Mouse (Mus musculus) midbrain, embryonic 15.5 days (tissue): ENCODE results near the gene Ptprb. TPM values are rescaled to one million over a fixed set of nuclear protein-coding genes. Genes with fewer than 3 reads are reported as not detected.
A peak's percentile ranks its signal among the peaks of the same experiment; 100 is the strongest.

Experiments
- ATAC-seq: fragments of 200-750 bp; cut with Nextera tagmentation; replicated peaks from 2 replicates; pipeline ENCODE4 v1.8.0; 2017; ENCODE audit warnings: moderate TSS enrichment
- H3K27ac ChIP-seq: fragments of 300-500 bp; sonication (generic); 2 replicates; pipeline ENCODE4 v1.5.1; 2015; ENCODE audit warnings: mild to moderate bottlenecking, inconsistent platforms
- H3K27me3 ChIP-seq: fragments of 300-500 bp; sonication (generic); replicated peaks from 2 replicates; pipeline ENCODE4 v1.6.1; 2015; ENCODE audit warnings: inconsistent platforms
- H3K36me3 ChIP-seq: fragments of 300-500 bp; sonication (generic); replicated peaks from 2 replicates; pipeline ENCODE4 v1.6.1; 2015; ENCODE audit warnings: inconsistent platforms
- H3K4me1 ChIP-seq: fragments of 300-500 bp; sonication (generic); 2 replicates; pipeline ENCODE4 v1.6.1; 2015; ENCODE audit warnings: inconsistent platforms
- H3K4me2 ChIP-seq: fragments of 300-500 bp; sonication (generic); 2 replicates; pipeline ENCODE4 v1.6.1; 2015; ENCODE audit warnings: inconsistent platforms, mild to moderate bottlenecking, moderate library complexity
- H3K4me3 ChIP-seq: fragments of 300-500 bp; sonication (generic); 2 replicates; pipeline ENCODE4 v1.5.1; 2015; ENCODE audit warnings: mild to moderate bottlenecking, inconsistent platforms
- H3K9ac ChIP-seq: fragments of 300-500 bp; sonication (generic); 2 replicates; pipeline ENCODE4 v1.6.1; 2015; ENCODE audit warnings: mild to moderate bottlenecking, inconsistent platforms
- H3K9me3 ChIP-seq: fragments of 300-500 bp; sonication (generic); 2 replicates; pipeline ENCODE4 v1.6.1; 2016; ENCODE audit warnings: inconsistent platforms
- WGBS: fragments of 180-500 bp; shearing (Covaris S2); methylation state at CpG from one replicate; pipeline ENCODE4 v1.1.7; 2015; ENCODE audit warnings: mixed read lengths; 5-methylcytosine and 5-hydroxymethylcytosine counted together
- polyA plus RNA-seq: library from polyadenylated mRNA; unstranded; fragments of >200 nt; fragmentation: Nextera tagmentation; extraction: Ambion mirVana; gene quantifications from 2 replicates; pipeline ENCODE4 v1.2.1, GENCODE M21; 2015

The Ptprb gene
- polyA plus RNA-seq, 1 experiment from 2014 or later = 3.9 TPM

DNA sequence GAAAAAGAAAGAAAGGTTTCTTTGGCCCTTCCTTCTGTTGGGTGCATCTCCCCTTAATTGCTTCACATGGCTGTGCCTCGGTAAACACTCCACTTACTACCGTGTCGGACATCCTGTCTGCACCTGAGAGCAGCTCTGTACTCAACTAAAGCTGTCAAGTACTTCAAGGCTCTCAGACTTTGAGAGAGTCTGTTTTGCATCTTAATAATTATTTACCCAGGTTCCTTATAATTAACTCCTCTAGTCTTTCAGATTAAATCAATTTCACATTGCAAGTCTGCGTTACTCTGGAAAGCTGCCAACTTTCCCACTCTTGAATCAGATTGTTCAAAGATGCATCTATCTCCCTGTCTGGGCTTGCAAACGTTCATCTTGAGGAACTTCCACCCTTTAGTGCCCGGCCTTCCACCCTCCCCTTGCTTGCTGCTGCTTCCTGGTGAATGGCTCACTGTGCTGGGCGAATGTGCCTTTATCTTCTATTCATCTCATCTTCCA lies 111.1 kb downstream of the Ptprb start:
- Histone ChIP-seq H3K9me3 (no peaks in the 10 kb centered on the region), H3K36me3 (no peaks in the 10 kb centered on the region), H3K27me3 (no peaks in the 10 kb centered on the region), H3K9ac (no peak overlapping the region), H3K4me3 (no peak overlapping the region), H3K4me1 (0 out of 2 replicates have a peak, but pooled peaks cover 5% of the 10 kb centered on the region), H3K27ac (no peak overlapping the region), H3K4me2 (no peak overlapping the region)
- WGBS = 40% methylated on average over 7 of the region's 7 CpGs
- ATAC-seq = no peak

DNA sequence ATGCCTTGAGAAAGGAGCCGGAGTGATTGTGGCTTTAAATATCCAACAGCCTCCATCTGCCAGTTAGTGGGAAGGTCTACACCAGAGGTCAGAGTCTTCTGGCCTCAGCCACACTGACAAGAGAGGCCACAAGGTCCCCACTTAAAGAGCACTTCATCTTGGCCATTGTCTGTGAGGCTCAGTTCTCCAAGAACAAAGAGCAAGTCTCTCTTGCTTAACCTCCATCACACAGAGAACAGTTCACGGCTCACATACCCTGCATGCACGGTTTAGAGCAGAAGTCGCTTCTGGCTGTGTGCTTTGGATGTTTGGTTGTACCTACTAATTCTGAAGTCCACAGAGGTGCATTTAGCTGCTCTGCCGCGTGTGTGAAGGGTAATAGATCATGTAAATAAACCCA lies 113.5 kb downstream of the Ptprb start:
- no peaks in the 10 kb centered on the region for H3K27me3 ChIP-seq
- ATAC-seq = no peak
- no peaks in the 10 kb centered on the region for H3K9me3 ChIP-seq
- H3K4me3 ChIP-seq = no peak overlapping the region
- no peak overlapping the region for H3K9ac ChIP-seq
- WGBS = 43% methylated on average over 6 of the region's 6 CpGs
- H3K36me3 ChIP-seq = no peaks in the 10 kb centered on the region
- no peak overlapping the region for H3K27ac ChIP-seq
- 0 out of 2 replicates have a peak, but pooled peaks cover 5% of the 10 kb centered on the region for H3K4me1 ChIP-seq
- no peak overlapping the region for H3K4me2 ChIP-seq

DNA sequence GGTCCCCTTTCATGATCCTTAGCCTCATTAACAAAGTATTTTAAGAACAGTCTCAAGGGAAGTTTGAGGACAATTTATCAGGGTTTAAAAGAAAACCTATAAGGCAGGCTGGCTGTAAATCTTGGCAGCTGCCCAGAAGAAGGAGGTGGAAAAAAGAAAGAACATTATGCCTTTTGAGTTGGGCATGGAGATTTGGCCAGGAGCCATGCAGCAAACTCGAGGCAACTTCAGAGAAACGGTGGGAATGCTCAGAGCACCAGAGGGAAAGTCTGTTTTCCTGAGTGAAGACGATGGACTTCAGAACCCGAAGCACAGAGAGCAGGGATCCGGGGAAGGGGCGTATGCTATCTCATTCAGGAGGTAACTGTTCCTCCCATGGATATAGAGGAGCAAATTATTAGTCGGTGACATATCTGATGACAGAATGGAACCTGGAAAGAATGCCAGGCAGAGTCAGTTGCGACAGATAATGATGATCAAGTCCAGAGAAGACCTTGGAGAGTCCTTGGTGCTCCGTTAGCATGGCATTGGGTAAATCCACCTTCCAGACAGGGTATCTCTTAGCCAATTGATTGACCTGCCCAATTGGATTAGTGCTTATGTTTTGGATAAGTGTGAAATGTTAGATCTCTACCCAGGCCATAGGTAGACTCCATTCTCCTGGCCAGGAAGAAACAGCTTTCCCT lies 118.6 kb downstream of the Ptprb start:
- Histone ChIP-seq H3K27ac (no peak overlapping the region), H3K9me3 (no peaks in the 10 kb centered on the region), H3K9ac (no peak overlapping the region), H3K36me3 (no peaks in the 10 kb centered on the region), H3K4me1 (no peaks in the 10 kb centered on the region), H3K4me2 (no peak overlapping the region), H3K4me3 (no peak overlapping the region), H3K27me3 (no peaks in the 10 kb centered on the region)
- 69% methylated on average over 9 of the region's 9 CpGs for WGBS
- ATAC-seq = no peak

DNA sequence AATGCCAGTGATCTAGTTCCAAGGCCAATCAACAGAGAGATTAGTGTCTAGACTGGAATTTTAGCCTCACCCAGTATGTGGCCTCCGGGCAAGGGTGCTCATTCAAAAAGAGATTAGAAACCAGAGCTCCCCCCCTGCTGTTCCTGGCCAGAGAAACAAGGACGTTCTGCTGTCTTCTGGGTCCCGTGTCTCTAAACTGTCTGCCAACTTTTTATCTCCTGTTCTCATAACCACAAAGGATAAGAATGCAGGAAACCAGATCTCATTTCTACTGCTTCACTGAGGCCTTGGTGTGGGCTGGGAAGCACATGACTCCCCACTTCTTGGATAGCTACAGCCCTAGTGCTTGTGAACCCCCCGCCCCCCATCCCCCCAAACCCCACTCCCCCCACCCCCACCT lies 119.3 kb downstream of the Ptprb start:
- no peak for ATAC-seq
- Histone ChIP-seq H3K9me3 (no peaks in the 10 kb centered on the region), H3K36me3 (no peaks in the 10 kb centered on the region), H3K27ac (no peak overlapping the region), H3K4me2 (no peak overlapping the region), H3K27me3 (no peaks in the 10 kb centered on the region), H3K4me3 (no peak overlapping the region), H3K4me1 (no peaks in the 10 kb centered on the region), H3K9ac (no peak overlapping the region)
- 11% methylated on average over 4 of the region's 4 CpGs for WGBS

DNA sequence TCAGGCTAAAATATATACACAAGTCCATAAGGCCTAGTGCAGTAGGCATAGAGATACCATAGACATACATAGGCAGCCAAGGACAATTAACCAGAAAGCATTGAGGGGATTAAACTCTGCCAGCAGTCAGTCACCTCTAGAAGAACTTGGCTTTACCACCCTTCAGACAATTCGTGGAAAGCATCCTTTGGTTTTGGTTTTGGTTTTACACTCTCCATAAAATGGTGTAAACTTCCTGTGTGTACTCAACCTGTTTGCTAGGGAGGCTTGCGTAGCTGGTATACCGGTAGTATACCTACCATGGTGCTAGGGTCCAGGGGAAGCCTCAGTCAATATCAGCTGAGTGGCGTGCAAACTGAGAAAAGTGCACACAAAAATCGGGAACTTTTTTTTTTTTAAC lies 121.0 kb downstream of the Ptprb start:
- no peaks in the 10 kb centered on the region for H3K27me3 ChIP-seq
- WGBS = 86% methylated on average over 5 of the region's 5 CpGs
- H3K4me3 ChIP-seq = no peak overlapping the region
- no peak overlapping the region for H3K27ac ChIP-seq
- no peaks in the 10 kb centered on the region for H3K4me1 ChIP-seq
- H3K4me2 ChIP-seq = no peak overlapping the region
- H3K9me3 ChIP-seq = no peaks in the 10 kb centered on the region
- no peak overlapping the region for H3K9ac ChIP-seq
- no peak for ATAC-seq
- no peaks in the 10 kb centered on the region for H3K36me3 ChIP-seq

DNA sequence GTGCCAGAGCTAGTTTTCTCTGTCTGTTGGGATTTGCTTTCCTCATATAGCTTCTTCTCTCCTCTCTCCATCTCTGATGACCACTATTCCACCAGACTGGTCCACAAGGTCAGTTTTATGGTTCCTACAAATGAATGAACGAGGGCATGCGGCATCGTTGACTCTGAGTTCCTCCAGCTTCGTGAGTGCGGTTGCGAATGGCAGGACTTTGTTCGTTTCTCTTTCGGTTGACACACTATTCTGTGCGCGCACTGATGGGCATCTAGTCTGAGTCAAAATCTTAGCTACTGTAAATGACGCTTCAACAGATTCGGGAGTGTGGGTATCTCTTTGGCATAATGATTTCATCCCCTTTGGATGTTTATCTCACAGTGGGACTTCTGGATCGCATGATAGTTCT lies 121.6 kb downstream of the Ptprb start:
- WGBS = 92% methylated on average over 13 of the region's 13 CpGs
- H3K9ac ChIP-seq = no peak overlapping the region
- no peak overlapping the region for H3K27ac ChIP-seq
- H3K4me3 ChIP-seq = no peak overlapping the region
- H3K36me3 ChIP-seq = no peaks in the 10 kb centered on the region
- no peaks in the 10 kb centered on the region for H3K9me3 ChIP-seq
- H3K27me3 ChIP-seq = no peaks in the 10 kb centered on the region
- H3K4me1 ChIP-seq = no peaks in the 10 kb centered on the region
- no peak for ATAC-seq
- no peak overlapping the region for H3K4me2 ChIP-seq

DNA sequence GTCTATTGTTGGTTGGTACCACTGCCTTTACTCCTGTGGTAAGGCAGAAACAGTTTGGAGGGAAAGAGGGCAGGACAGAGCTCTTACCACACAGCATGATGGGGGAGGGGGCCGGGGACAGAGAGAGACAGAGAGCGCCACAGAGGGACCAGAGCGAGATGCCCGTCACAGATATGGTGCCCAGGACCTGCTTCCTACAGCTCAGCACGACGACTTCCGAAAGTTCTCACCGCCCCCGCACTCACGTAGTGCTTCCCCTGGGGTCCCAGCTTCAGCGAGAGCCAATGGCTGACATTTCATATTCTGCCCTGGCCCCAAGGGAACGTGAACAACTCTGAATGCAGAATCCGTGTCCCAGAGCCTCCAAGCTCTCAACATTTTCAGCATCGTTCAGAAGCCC lies 122.2 kb downstream of the Ptprb start:
- no peak overlapping the region for H3K27ac ChIP-seq
- H3K4me2 ChIP-seq = peak overlapping the region; percentile 29
- H3K9ac ChIP-seq = no peak overlapping the region
- 44% methylated on average over 14 of the region's 14 CpGs for WGBS
- H3K4me3 ChIP-seq = no peak overlapping the region
- H3K27me3 ChIP-seq = no peaks in the 10 kb centered on the region
- no peak for ATAC-seq
- H3K9me3 ChIP-seq = no peaks in the 10 kb centered on the region
- H3K36me3 ChIP-seq = no peaks in the 10 kb centered on the region
- H3K4me1 ChIP-seq = no peaks in the 10 kb centered on the region

DNA sequence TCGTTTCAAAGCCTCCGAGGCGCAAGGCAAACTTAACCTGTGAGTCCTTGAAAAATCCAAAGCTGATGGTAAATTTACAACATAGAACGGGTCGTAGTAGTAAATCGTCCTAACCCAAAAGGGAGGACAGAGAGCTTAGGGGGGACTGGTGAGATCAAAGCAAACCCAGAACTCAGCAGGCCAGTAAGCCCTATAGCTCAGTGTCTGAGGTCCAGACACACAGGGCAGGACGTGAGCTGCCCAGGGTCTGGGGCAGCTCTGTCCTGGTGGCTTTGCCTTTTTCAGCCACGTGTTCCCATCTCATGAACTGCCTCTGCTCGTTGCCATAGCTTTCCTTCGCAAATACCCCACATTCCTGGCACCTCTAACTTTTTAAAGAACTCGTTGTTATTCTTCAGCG lies 122.7 kb downstream of the Ptprb start:
- no peaks in the 10 kb centered on the region for H3K4me1 ChIP-seq
- no peaks in the 10 kb centered on the region for H3K9me3 ChIP-seq
- no peak overlapping the region for H3K4me3 ChIP-seq
- H3K36me3 ChIP-seq = no peaks in the 10 kb centered on the region
- H3K9ac ChIP-seq = no peak overlapping the region
- H3K27ac ChIP-seq = no peak overlapping the region
- 61% methylated on average over 12 of the region's 12 CpGs for WGBS
- H3K4me2 ChIP-seq = peak overlapping the region; percentile 29
- no peaks in the 10 kb centered on the region for H3K27me3 ChIP-seq
- ATAC-seq = no peak

DNA sequence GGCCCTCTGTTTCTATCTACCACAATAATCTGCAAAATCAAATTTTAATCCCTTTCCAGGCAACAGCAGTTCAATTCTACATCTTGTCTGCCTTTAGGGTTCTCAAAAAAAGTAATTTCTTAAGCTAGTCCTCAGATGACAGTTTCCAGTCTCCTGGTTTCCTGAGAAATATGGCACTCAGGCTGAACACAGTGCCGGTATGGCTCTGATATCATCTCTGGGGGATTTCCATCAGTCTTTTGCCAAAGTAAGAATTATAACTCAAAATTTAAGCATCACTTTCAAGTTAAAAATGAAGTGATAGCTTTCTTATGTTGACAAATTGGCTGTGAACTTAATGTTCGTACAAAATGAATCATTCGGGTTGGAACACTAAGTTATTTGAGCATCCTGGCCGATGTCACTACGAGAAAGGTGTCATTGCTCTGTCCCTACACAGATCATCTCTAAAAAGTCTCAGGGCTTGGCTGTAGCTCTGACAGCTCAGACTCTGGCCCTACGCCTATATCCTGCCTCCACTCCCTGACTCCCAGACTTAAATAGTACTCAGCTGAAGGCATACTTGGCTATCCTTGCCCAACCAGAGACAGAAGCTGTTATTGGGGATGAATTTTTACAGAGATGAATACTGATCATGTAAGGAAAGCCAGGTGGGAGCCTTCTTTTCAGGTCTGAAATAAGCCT lies 127.6 kb downstream of the Ptprb start:
- H3K4me2 ChIP-seq = no peak overlapping the region
- no peaks in the 10 kb centered on the region for H3K9me3 ChIP-seq
- H3K27ac ChIP-seq = no peak overlapping the region
- 93% methylated on average over 6 of the region's 6 CpGs for WGBS
- H3K27me3 ChIP-seq = no peaks in the 10 kb centered on the region
- 0 out of 2 replicates have a peak, but pooled peaks cover 5% of the 10 kb centered on the region for H3K4me1 ChIP-seq
- H3K4me3 ChIP-seq = no peak overlapping the region
- H3K36me3 ChIP-seq = no peaks in the 10 kb centered on the region
- ATAC-seq = no peak
- H3K9ac ChIP-seq = no peak overlapping the region

DNA sequence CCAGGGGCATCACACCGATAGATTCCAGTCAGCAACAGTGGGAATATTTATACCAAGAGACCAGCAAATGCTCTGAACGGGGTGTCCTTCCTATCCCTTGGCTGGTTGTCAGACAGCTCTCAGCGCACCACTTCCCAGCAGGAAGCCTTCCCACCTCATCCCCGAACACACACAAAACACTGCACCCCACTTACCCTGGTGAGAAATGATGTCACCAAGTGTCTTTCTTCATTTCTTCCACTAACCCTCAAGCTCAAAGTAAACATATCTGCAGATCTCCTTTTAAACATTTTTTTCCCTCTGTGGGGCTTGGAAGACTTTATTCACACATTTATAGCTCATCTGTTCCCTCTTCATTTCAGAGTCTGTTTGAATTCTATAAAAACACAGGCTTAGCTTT lies 128.4 kb downstream of the Ptprb start:
- Histone ChIP-seq H3K36me3 (no peaks in the 10 kb centered on the region), H3K4me3 (no peak overlapping the region), H3K4me1 (0 out of 2 replicates have a peak, but pooled peaks cover 5% of the 10 kb centered on the region), H3K9ac (no peak overlapping the region), H3K27me3 (no peaks in the 10 kb centered on the region), H3K9me3 (no peaks in the 10 kb centered on the region), H3K4me2 (no peak overlapping the region), H3K27ac (no peak overlapping the region)
- 83% methylated on average over 4 of the region's 4 CpGs for WGBS
- ATAC-seq = no peak

DNA sequence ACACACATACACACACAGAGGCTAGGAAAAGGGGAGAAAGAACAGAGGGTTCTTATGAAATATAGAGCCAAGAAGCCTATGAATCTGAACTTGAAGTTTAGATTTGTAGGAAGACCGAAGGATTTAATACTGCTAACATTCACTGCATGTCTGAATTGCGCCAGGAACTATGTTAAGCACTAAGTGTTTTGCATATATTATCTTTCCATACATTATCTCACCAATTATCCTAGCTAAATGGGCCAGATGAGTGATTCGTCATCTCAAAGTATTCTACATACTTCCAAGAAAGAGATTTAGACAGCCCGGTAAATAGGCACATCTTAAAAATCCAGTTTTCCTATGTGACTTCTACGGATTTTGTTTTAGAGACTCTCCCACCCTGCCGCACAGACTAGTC lies 129.7 kb downstream of the Ptprb start:
- no peak overlapping the region for H3K9ac ChIP-seq
- no peak overlapping the region for H3K4me3 ChIP-seq
- WGBS = 90% methylated on average over 6 of the region's 6 CpGs
- no peak overlapping the region for H3K4me2 ChIP-seq
- ATAC-seq = no peak
- H3K27ac ChIP-seq = no peak overlapping the region
- no peaks in the 10 kb centered on the region for H3K36me3 ChIP-seq
- no peaks in the 10 kb centered on the region for H3K27me3 ChIP-seq
- H3K9me3 ChIP-seq = no peaks in the 10 kb centered on the region
- 0 out of 2 replicates have a peak, but pooled peaks cover 5% of the 10 kb centered on the region for H3K4me1 ChIP-seq

DNA sequence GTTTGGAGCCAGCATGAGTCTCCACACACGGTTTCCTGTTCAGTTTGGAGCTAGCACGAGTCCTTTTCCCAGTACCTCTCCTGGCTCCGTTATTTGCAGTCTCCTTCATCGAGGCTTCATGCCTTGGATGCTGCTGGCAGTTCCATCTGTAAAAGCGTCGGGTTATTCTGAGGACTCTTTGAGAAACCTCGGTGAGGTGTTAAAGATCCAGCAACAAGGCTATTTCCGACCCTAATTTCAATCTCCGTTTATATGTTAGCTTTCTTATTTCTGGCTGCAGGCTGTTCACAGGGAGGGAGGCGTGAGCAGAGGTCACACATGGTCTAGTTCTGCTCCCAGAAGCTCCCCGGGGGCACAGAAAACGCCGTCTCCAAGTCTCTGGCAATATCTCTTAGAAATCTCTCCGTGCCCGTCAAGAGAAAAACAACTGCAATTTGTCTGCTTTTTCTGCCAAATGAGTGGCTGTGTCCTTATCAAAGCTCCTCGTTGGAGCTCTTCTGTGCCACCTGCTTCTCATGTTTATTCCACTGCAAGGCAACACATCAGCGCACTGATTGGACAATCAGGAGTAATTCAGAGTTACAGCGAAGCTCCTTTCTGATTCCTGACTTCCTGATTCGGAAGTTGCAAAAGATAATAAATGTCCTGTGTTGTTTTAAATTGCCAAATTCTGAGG lies 132.5 kb downstream of the Ptprb start:
- Histone ChIP-seq H3K36me3 (no peaks in the 10 kb centered on the region), H3K9ac (no peak overlapping the region), H3K9me3 (no peaks in the 10 kb centered on the region), H3K4me3 (no peak overlapping the region), H3K27me3 (no peaks in the 10 kb centered on the region), H3K4me1 (0 out of 2 replicates have a peak, but pooled peaks cover 5% of the 10 kb centered on the region), H3K4me2 (no peak overlapping the region), H3K27ac (no peak overlapping the region)
- WGBS = 63% methylated on average over 19 of the region's 19 CpGs
- ATAC-seq = no peak
